Mouse (Mus musculus) limb, embryonic 13.5 days (tissue): ENCODE results near the gene Cpm. TPM values are rescaled to one million over a fixed set of nuclear protein-coding genes. Genes with fewer than 3 reads are reported as not detected.
"Not testable (repeated sequence)": the region's sequence is repeated elsewhere in the genome, so short reads cannot be mapped to it uniquely, and the experiment has no call there.

ENCODE experiments used
- ATAC-seq: fragments of 200-750 bp; cut with Nextera tagmentation; 2 replicates; pipeline ENCODE4 v1.8.0; 2017; ENCODE audit warnings: low read depth, moderate number of reproducible peaks, moderate TSS enrichment; ENCODE audit not compliant: low FRiP score
- H3K27ac ChIP-seq: fragments of 300-500 bp; sonication (generic); 2 replicates; pipeline ENCODE4 v1.5.1; 2015; ENCODE audit warnings: inconsistent platforms, mild to moderate bottlenecking, moderate library complexity
- H3K27me3 ChIP-seq: fragments of 300-500 bp; sonication (generic); 2 replicates; pipeline ENCODE4 v1.6.1; 2015; ENCODE audit warnings: mild to moderate bottlenecking, inconsistent platforms
- H3K36me3 ChIP-seq: fragments of 300-500 bp; sonication (generic); 2 replicates; pipeline ENCODE4 v1.6.1; 2015; ENCODE audit warnings: inconsistent platforms, mild to moderate bottlenecking, moderate library complexity
- H3K4me1 ChIP-seq: fragments of 300-500 bp; sonication (generic); 2 replicates; pipeline ENCODE4 v1.6.1; 2015; ENCODE audit warnings: inconsistent platforms
- H3K4me2 ChIP-seq: fragments of 300-500 bp; sonication (generic); replicated peaks from 2 replicates; pipeline ENCODE4 v1.6.1; 2015; ENCODE audit warnings: inconsistent platforms, mild to moderate bottlenecking, moderate library complexity
- H3K4me3 ChIP-seq: fragments of 300-500 bp; sonication (generic); 2 replicates; pipeline ENCODE4 v1.5.1; 2015; ENCODE audit warnings: moderate library complexity, mild to moderate bottlenecking, inconsistent platforms
- H3K9ac ChIP-seq: fragments of 300-500 bp; sonication (generic); 2 replicates; pipeline ENCODE4 v1.6.1; 2015; ENCODE audit warnings: mild to moderate bottlenecking, inconsistent platforms
- H3K9me3 ChIP-seq: fragments of 300-500 bp; sonication (generic); 2 replicates; pipeline ENCODE4 v1.6.1; 2016; ENCODE audit warnings: inconsistent platforms
- WGBS: fragments of 180-500 bp; shearing (Covaris S2); methylation state at CpG from one replicate; pipeline ENCODE4 v1.1.7; 2015; 5-methylcytosine and 5-hydroxymethylcytosine counted together
- polyA plus RNA-seq: library from polyadenylated mRNA; unstranded; fragments of >200 nt; fragmentation: Nextera tagmentation; extraction: Ambion mirVana; gene quantifications from 2 replicates; pipeline ENCODE4 v1.2.1, GENCODE M21; 2015

Gene Cpm
- polyA plus RNA-seq, 1 experiment from 2014 or later: 42.8 TPM

DNA sequence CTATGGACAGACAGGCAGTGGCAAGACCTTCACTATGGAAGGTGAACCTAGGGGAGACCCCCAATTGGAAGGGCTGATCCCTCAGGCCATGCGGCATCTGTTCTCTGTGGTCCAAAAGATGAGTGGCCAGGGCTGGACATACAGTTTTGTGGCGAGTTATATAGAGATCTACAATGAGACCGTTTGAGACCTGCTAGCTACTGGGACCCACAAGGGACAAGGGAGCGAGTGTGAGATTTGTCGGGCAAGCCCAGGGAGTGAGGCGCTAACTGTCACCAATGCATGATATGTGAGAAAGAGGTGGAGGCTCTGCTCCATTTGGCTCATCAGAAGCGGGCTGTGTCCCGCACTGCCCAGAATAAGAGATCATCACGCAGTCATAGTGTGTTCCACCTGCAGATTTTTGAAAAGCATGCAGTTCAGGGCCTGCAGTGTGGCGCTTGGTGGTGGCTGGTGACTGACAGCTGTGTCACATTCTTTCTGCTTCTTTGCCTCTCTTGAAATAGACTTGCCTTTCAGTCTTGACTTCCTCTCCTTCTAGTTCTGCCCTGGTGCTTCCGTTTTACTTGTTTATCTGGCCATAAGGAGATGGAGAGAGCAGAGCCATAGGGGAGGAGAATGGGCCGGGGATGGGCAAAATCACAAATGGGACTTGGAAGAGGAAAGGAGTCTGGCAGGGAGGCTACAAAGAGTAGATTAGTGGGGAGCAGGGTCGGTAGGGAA lies 33.7 kb upstream of the Cpm start:
- H3K27ac ChIP-seq: no peak overlapping the region
- no peaks in the 10 kb centered on the region for H3K9me3 ChIP-seq
- H3K9ac ChIP-seq: no peak overlapping the region
- WGBS: 78% methylated on average over 13 of the region's 13 CpGs
- peaks cover 29% of the 10 kb centered on the region for H3K4me1 ChIP-seq
- ATAC-seq: no peak
- no peaks in the 10 kb centered on the region for H3K27me3 ChIP-seq
- H3K36me3 ChIP-seq: no peaks in the 10 kb centered on the region
- H3K4me2 ChIP-seq: no peak overlapping the region
- H3K4me3 ChIP-seq: no peak overlapping the region

DNA sequence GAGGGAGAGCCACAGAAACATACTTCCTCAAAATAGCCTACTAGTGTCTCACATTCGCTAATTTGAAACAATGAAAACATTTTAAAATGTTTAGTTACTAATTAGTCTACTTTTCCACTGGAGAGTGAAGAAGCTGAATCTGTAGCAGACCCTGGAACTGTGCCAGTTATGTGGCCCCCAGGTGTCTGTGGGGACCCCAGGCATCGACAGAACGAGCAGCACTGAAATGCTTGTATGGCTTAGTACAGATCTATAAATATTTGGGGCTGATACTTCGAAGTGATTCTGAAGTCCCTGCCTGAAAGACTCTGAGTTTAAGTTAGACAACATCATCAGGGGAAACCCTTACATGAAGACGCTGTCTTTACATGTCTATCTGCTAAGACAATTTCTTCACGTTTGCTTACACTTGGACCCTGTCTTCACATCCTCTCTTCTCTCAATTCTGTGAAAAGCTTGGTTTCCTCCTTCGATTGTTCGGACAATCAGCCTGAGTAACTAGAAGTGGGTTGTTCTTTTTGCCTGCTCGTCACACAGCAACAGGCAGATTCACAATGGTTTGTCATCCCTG lies 33.0 kb upstream of the Cpm start:
- 71% methylated on average over 9 of the region's 9 CpGs for WGBS
- Histone ChIP-seq H3K27ac (no peak overlapping the region), H3K4me2 (no peak overlapping the region), H3K9ac (no peak overlapping the region), H3K4me3 (no peak overlapping the region), H3K9me3 (no peaks in the 10 kb centered on the region), H3K27me3 (no peaks in the 10 kb centered on the region), H3K36me3 (no peaks in the 10 kb centered on the region), H3K4me1 (peaks cover 25% of the 10 kb centered on the region)
- no peak for ATAC-seq

DNA sequence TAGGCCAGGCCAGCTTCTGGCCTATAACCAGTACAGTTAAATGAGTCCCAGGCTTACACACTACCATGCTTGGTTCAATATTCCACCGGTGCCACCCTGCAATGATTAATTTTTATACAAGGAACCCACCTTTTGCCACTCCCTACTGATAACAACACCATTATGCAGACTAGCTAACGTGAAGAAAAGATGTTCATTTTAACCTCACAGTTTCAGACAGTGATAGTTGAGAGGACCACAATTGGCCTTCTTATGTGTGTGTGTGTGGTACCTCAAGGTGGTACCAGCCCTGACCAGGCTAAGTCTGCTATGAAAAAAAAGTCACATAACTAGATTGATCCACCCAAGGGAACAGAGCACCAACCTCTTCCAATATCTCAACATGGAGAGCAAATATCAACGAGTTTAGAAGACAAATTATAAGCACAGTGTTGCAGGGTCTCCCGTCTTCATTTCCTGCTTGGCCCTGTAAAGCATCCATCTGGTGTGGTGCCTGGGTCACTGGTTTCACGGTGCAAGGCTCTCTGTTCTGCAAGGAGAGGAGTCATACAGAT lies 32.5 kb upstream of the Cpm start:
- H3K36me3 ChIP-seq: no peaks in the 10 kb centered on the region
- no peak overlapping the region for H3K27ac ChIP-seq
- H3K9me3 ChIP-seq: no peaks in the 10 kb centered on the region
- peaks cover 19% of the 10 kb centered on the region for H3K4me1 ChIP-seq
- H3K4me3 ChIP-seq: no peak overlapping the region
- ATAC-seq: no peak
- H3K9ac ChIP-seq: no peak overlapping the region
- no peaks in the 10 kb centered on the region for H3K27me3 ChIP-seq
- no peak overlapping the region for H3K4me2 ChIP-seq
- WGBS: 69% methylated on average over 5 of the region's 5 CpGs

DNA sequence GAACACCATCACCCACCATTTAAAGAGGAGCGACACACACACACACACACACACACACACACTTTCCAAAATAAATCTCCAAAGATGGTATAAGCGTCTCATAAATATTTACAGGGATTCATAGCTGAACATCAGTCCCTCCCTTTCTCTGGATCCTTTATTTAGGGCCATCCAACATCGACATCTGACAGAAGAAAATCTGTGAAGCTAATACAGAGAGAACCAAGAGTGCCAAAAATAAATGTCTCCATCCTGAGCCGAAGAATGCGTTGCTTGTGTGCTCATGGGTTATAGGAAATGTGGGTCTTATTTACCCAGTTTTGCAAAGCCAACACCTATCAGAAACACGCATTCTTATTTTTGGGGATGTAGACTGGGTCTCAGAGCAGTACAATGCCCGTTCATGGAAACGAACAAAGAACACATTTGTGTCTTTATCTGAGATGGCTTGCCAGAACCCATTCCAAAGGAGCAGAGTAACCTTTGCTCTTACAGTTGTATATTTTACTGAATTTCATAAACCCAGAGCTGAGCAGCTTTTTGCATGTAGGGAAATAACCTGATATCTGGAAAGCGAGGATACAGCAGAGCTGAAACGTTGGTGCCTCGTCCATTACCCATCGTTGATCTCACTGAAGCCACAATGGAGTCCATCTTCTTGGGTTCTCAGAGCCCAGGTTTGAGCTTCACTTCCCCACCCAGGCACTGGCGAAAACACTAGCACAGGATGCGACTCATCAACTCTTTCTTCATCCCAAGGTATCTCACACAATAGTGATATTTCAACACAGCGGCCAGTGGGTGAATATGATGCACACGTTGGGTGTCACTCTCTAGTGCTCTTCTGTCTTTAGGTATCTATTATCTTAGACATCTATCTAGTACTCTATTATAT lies 31.7 kb upstream of the Cpm start:
- 89% methylated on average over 16 of the region's 16 CpGs for WGBS
- H3K36me3 ChIP-seq, H3K4me3 ChIP-seq, H3K9me3 ChIP-seq, ATAC-seq, H3K27ac ChIP-seq, H3K4me2 ChIP-seq, H3K9ac ChIP-seq, H3K27me3 ChIP-seq: not testable (repeated sequence)
- H3K4me1 ChIP-seq: peaks cover 12% of the 10 kb centered on the region; the same call in 1 of the 2 replicates

DNA sequence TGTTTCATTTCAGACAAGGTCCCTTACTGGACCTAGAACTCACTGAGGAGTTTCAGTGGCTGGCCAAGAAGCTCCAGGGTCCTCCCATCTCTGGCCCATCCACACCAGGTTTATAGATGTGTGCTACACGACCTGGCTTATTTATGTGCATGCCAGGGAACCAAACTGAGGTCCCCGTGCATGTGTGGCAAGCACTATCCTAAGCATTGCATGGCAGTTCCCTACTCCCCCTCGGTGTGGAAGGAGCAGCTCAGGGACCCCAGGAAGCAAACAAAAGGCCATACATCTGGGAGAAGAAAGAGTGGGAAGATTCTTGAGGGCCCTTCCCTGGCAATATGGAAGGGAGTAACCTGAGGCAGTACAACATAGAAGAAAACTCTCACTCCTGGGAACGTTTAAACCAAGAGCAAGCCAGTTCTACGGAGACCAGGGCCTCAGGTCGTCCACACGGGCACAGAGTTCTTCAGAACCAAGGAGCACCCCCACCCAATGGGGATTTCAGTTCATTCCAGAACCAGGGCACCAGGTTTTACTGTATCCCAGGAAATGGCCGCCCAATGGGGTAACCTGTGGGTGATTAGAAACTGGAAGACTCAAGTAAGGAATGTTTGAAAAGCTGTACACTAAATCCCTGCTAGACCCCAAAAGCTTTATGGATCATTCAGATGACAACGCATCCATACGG lies 30.9 kb upstream of the Cpm start:
- no peaks in the 10 kb centered on the region for H3K9me3 ChIP-seq
- no peak overlapping the region for H3K4me3 ChIP-seq
- H3K4me2 ChIP-seq: no peak overlapping the region
- no peak overlapping the region for H3K27ac ChIP-seq
- 84% methylated on average over 10 of the region's 10 CpGs for WGBS
- no peak for ATAC-seq
- H3K27me3 ChIP-seq: no peaks in the 10 kb centered on the region
- no peaks in the 10 kb centered on the region for H3K36me3 ChIP-seq
- no peak overlapping the region for H3K9ac ChIP-seq
- 0 out of 2 replicates have a peak, but pooled peaks cover 9% of the 10 kb centered on the region for H3K4me1 ChIP-seq

DNA sequence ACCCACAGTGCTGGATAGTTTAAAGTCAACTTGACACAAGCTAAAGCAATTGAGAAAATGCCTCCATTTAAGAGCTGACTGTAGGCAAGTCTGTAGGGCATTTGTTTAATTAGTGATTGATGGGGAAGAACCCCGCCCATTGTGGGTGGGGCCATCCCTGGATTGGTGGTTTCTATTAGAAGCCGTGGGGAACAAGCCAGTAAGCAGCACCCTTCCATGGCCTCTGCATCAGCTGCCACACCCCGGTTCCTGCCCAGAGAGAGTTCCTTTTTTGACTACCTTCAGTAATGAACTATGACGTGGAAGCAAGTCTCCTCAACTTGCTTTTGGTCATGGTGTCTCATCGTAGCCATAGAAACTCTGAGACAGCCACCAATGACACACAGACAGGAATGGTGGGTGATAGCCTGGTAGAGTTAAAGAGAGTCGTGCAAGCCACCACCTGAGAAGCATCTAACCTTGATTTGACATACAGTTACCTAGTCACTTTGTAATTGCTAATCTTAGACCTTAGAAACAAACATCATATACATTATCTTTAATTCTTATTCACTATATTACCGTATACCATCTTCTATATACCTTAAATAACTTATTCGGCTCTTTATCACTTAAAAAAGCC lies 30.2 kb upstream of the Cpm start:
- H3K27me3 ChIP-seq, H3K9me3 ChIP-seq, H3K36me3 ChIP-seq, ATAC-seq, H3K27ac ChIP-seq, H3K4me3 ChIP-seq, H3K4me2 ChIP-seq, H3K9ac ChIP-seq: not testable (repeated sequence)
- 0 out of 2 replicates have a peak, but pooled peaks cover 11% of the 10 kb centered on the region for H3K4me1 ChIP-seq
- 90% methylated on average over 8 of the region's 8 CpGs for WGBS

DNA sequence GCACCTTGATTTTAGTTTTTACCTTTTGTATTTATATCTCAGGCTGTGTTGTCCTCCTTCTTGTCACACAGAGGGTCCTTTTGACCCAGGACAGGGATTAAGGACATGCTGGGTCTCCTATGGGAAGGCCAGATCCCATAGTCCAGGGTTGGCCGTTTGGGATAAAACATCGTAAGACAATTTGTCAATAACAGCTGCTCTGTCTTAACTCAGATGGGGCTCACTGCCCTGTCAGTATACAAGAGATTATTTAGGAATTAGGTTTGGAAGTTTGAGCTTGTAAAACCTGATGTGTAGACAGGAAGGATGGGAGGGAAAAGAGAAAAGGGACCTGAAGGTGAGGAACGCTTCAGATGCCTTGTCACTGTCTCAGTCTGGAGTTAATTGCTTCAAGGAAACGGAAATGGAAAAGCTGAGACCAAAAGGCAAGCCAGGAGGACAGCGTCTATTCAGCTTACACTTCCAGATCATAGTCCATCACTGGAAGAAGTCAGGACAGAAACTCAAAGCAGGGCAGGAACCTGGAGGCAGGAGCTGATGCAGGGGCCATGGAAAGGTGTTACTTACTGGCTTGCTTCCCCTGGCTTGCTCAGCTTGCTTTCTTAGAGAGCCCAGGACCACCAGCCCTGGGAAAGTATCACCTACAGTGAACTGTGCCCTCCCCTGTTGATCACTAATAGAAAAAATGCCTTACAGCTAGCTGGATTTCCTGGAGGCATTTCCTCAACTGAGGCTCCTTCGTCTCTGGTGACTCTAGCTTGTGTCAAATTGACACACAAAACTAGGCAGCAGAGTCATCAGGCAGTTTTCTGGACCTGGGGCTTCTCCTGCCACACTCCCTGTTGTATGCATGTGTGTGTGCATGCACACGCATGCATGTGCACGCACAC lies 27.9 kb upstream of the Cpm start:
- WGBS: 41% methylated on average over 8 of the region's 8 CpGs
- Histone ChIP-seq H3K4me3 (no peak overlapping the region), H3K4me1 (0 out of 2 replicates have a peak, but pooled peaks cover 4% of the 10 kb centered on the region), H3K27ac (peak overlapping the region; percentile 15; the same call in 1 of the 2 replicates), H3K36me3 (no peaks in the 10 kb centered on the region), H3K4me2 (no peak overlapping the region), H3K9me3 (no peaks in the 10 kb centered on the region), H3K27me3 (no peaks in the 10 kb centered on the region), H3K9ac (no peak overlapping the region)
- no peak for ATAC-seq

DNA sequence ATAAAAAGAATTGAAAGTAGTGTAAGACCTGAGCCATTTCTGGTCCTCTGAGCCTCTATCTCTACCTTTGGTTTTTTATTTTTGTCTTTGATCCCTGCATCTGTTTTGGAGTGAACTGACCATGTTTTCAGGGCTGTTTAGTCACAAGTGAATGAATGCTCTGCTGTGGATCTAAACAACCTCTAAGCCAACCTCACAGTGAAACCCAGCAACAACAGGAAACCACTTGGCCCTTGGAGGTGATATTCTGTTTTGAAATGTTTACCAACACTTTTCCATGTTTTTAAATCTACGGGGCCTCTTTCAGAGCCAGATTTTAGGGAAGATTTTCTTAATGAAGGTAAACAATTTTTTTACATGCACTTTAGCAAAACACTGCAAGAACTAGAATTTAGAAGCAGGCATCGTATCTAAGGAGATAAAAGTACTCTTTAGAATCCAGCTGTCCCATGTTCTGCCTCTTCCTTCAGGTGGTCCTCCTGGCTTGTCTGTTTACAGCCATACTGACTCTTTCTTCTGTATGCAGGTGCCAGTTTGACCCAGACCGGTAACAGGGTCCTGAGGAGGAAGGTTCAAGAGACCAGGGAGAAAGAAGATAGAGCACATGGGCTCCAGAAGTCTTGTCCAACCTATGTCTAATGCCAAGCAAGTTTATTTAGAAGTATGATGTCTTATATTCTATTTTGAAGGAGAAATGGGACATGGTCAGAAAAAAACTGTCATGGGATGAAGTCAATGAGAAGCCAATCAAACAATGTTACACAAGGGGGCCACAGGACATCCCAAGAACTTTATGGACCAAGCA lies 26.8 kb upstream of the Cpm start:
- Histone ChIP-seq H3K4me1 (0 out of 2 replicates have a peak, but pooled peaks cover 4% of the 10 kb centered on the region), H3K36me3 (no peaks in the 10 kb centered on the region), H3K27me3 (no peaks in the 10 kb centered on the region), H3K9me3 (no peaks in the 10 kb centered on the region), H3K4me3 (no peak overlapping the region), H3K4me2 (no peak overlapping the region), H3K9ac (no peak overlapping the region), H3K27ac (no peak overlapping the region)
- ATAC-seq: no peak
- WGBS: 93% methylated on average over 3 of the region's 3 CpGs

DNA sequence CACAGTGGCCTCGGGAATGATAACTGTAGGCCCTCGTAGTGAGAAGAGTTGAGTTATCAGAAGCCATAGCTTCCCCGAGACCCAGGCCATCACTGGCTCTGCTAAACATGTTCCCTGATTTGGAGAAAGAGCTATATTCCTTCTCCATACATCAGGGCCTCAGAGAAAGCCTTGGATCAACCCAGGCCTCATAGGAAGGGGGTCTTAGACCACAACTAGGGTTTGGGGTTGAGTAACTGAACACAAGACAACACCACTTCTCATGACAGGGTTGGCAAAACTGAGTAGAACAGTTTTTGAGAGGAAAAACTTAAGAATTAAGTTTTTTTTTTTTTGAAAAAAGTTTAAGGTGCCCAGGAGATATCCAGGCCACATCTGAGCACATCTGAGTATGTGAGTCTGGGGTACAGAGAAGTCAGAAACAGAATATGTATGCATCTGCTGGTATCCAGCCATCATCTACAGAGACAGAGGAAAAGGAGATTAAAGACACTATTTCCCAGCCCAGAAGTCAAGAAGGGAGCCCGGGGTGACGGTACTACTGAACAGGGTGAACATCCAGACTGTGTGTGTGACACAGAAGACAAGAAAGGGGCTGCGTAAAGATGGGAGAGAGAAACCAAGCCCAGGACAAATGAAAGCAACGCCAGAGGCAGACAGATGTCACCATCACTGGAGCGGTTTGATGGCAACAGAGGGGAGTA lies 26.0 kb upstream of the Cpm start:
- WGBS: 85% methylated on average over 8 of the region's 8 CpGs
- Histone ChIP-seq H3K36me3 (no peaks in the 10 kb centered on the region), H3K27ac (no peak overlapping the region), H3K4me2 (no peak overlapping the region), H3K4me3 (no peak overlapping the region), H3K4me1 (0 out of 2 replicates have a peak, but pooled peaks cover 4% of the 10 kb centered on the region), H3K9ac (no peak overlapping the region), H3K9me3 (no peaks in the 10 kb centered on the region), H3K27me3 (no peaks in the 10 kb centered on the region)
- ATAC-seq: no peak
